Mouse (Mus musculus): ENCODE data around the gene Wipi1. TPM values are rescaled to one million over a fixed set of nuclear protein-coding genes. Genes with fewer than 3 reads are reported as not detected.

The Wipi1 gene
- polyA plus RNA-seq, 1 experiment = 71.9 TPM

DNA sequence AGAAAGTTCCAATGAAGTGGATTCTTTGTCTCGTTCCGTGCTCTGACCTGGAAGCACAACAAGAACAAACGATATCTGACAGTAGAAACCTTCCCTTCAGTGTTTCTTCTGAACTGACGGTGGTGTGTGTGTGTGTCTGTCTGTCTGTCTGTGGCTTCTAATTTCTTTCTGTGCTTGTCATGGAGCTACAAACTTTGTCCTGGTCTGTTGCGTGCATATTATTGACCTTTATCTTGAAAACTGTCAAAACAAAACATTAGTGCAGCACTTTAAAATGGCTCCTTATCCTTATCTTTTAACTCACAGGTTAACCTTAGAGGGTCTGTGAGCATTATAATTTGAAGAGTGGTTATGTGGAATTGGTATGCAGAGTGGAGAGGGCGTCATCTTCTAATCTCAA, 40.7 kb upstream of the Wipi1 start:
- peaks cover 66% of the 10 kb centered on the region for H3K79me2 ChIP-seq (ENCODE audit: control insufficient read depth, insufficient read depth)
- no peaks in the 10 kb centered on the region for H3K27me3 ChIP-seq (ENCODE audit: control insufficient read depth, insufficient read depth, insufficient read length)
- peak overlapping the region; percentile 37 for H3ac ChIP-seq (ENCODE audit: control insufficient read depth, insufficient read length)
- H3K4me3 ChIP-seq = peak overlapping the region; percentile 81
- TF ChIP-seq TCF3 (IDR thresholded peaks at IDR 0.05; ENCODE audit: insufficient read length, low read depth) = no peak
- no peak for TF ChIP-seq POLR2A (IDR thresholded peaks at IDR 0.05; ENCODE audit: insufficient read length, low read depth)
- TF ChIP-seq REST (IDR thresholded peaks at IDR 0.05; ENCODE audit: insufficient read depth, insufficient read length) = no peak
- no peak for TF ChIP-seq MAX (IDR thresholded peaks at IDR 0.05; ENCODE audit: low read depth)
- TF ChIP-seq POLR2AphosphoS2 (IDR thresholded peaks at IDR 0.05; ENCODE audit: insufficient read length, low read depth) = no peak
- TF ChIP-seq CEBPB (IDR thresholded peaks at IDR 0.05; ENCODE audit: insufficient read depth, poor library complexity, severe bottlenecking) = no peak
- TF ChIP-seq TCF12 (IDR thresholded peaks at IDR 0.05; ENCODE audit: insufficient read depth, poor library complexity, severe bottlenecking) = no peak
- no peak for TF ChIP-seq USF1 (IDR thresholded peaks at IDR 0.05; ENCODE audit: low read depth)
- peaks cover 36% of the 10 kb centered on the region for H3K36me3 ChIP-seq (ENCODE audit: control insufficient read depth, insufficient read depth)
- peak overlapping the region; percentile 93 for H3K4me2 ChIP-seq (ENCODE audit: low read depth)

- H3K4me3 ChIP-seq = peak overlapping the region; percentile 81
- H3ac ChIP-seq (ENCODE audit: control insufficient read depth, insufficient read length) = peak overlapping the region; percentile 96
- no peaks in the 10 kb centered on the region for H3K27me3 ChIP-seq (ENCODE audit: control insufficient read depth, insufficient read depth, insufficient read length)
- H3K36me3 ChIP-seq (ENCODE audit: control insufficient read depth, insufficient read depth) = peaks cover 28% of the 10 kb centered on the region
- H3K79me2 ChIP-seq (ENCODE audit: control insufficient read depth, insufficient read depth) = peaks cover 57% of the 10 kb centered on the region
- TF ChIP-seq MYOG (IDR thresholded peaks at IDR 0.05; ENCODE audit: control insufficient read depth in 1 of 3, insufficient read depth in 1 of 3, insufficient read length in 2 of 3, low read depth in 2 of 3) (no peak), TCF12 (IDR thresholded peaks at IDR 0.05; ENCODE audit: insufficient read depth, poor library complexity, severe bottlenecking) (no peak), MAX (IDR thresholded peaks at IDR 0.05; ENCODE audit: low read depth) (no peak), POLR2AphosphoS2 (IDR thresholded peaks at IDR 0.05; ENCODE audit: insufficient read length, low read depth) (no peak), CEBPB (IDR thresholded peaks at IDR 0.05; ENCODE audit: insufficient read depth, poor library complexity, severe bottlenecking) (no peak), E2F4 (IDR thresholded peaks at IDR 0.05; ENCODE audit: insufficient read depth) (no peak), USF1 (IDR thresholded peaks at IDR 0.05; ENCODE audit: low read depth) (no peak), REST (IDR thresholded peaks at IDR 0.05; ENCODE audit: insufficient read depth, insufficient read length) (no peak), POLR2A (IDR thresholded peaks at IDR 0.05; ENCODE audit: insufficient read length, low read depth) (no peak), TCF3 (IDR thresholded peaks at IDR 0.05; ENCODE audit: insufficient read length, low read depth) (no peak), MYOD1 (IDR thresholded peaks at IDR 0.05; ENCODE audit: control insufficient read depth in 1 of 3, insufficient read length in 2 of 3, low read depth in 2 of 3) (no peak), SRF (IDR thresholded peaks at IDR 0.05; ENCODE audit: control insufficient read depth, insufficient read length, low read depth) (no peak)
- H3K4me2 ChIP-seq (ENCODE audit: low read depth) = peak overlapping the region; percentile 93
Observed at GRCm38 (mm10) chr11:109651566-109652024, 39.8 kb upstream of the Wipi1 start.

DNA sequence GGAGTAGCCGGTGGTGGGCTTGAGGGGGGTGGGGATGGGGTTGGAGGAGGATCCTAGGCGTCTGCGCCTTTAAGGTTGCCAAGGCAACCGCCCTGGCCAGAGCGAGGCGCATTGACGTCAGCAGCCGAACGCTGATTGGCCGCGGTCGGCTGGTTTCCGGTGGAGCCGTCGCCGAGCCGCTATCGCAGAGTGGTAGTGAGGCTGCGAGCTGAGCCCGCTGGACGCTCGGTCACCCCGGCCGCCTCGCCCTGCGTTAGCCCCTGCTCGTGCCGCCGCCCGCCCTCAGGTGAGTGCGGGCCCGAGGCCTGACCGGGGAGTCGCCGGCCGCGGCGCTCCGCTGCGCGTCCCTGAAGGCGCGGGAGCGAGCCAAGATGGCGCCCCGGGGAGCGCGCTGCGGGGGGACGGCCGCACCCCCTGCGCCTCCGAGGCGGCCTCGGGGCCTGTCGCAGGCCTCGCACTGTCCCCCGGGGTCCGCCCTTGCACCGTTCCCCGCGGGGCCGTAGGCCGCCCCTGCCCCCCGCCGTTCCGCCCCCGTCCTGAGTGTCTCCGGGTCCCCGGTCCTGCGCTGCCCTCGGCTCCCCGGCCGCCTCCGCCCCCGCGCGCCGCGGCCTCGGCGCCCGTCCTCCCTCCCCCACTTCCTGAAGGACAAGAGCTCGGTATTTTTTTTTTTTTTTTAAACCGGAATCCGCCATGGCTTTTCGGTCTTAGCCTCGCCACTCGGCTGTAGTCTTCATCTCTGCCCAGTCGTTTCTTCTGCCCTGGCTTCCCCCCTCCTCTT, 39.2 kb upstream of the Wipi1 start:
- Histone ChIP-seq H3K27me3 (ENCODE audit: control insufficient read depth, insufficient read depth, insufficient read length) (no peaks in the 10 kb centered on the region), H3K79me2 (ENCODE audit: control insufficient read depth, insufficient read depth) (peaks cover 51% of the 10 kb centered on the region), H3K4me2 (ENCODE audit: low read depth) (peak overlapping the region; percentile 64), H3K36me3 (ENCODE audit: control insufficient read depth, insufficient read depth) (peaks cover 21% of the 10 kb centered on the region), H3K4me3 (peak overlapping the region; percentile 81), H3ac (ENCODE audit: control insufficient read depth, insufficient read length) (peak overlapping the region; percentile 96)
- TF ChIP-seq POLR2AphosphoS2 (IDR thresholded peaks at IDR 0.05; ENCODE audit: insufficient read length, low read depth) = peak; percentile 100
- TF ChIP-seq MAX (IDR thresholded peaks at IDR 0.05; ENCODE audit: low read depth) = no peak
- TF ChIP-seq MYOD1 (IDR thresholded peaks at IDR 0.05; ENCODE audit: control insufficient read depth in 1 of 3, insufficient read length in 2 of 3, low read depth in 2 of 3) = no peak
- TF ChIP-seq CEBPB (IDR thresholded peaks at IDR 0.05; ENCODE audit: insufficient read depth, poor library complexity, severe bottlenecking) = no peak
- TF ChIP-seq SRF (IDR thresholded peaks at IDR 0.05; ENCODE audit: control insufficient read depth, insufficient read length, low read depth) = no peak
- no peak for TF ChIP-seq USF1 (IDR thresholded peaks at IDR 0.05; ENCODE audit: low read depth)
- TF ChIP-seq REST (IDR thresholded peaks at IDR 0.05; ENCODE audit: insufficient read depth, insufficient read length) = no peak
- no peak for TF ChIP-seq TCF3 (IDR thresholded peaks at IDR 0.05; ENCODE audit: insufficient read length, low read depth)
- TF ChIP-seq POLR2A (IDR thresholded peaks at IDR 0.05; ENCODE audit: insufficient read length, low read depth) = peak; percentile 98
- TF ChIP-seq MYOG (IDR thresholded peaks at IDR 0.05; ENCODE audit: control insufficient read depth in 1 of 3, insufficient read depth in 1 of 3, insufficient read length in 2 of 3, low read depth in 2 of 3) = peak in 1 of 3 experiments; percentile 15
- no peak for TF ChIP-seq E2F4 (IDR thresholded peaks at IDR 0.05; ENCODE audit: insufficient read depth)
- no peak for TF ChIP-seq TCF12 (IDR thresholded peaks at IDR 0.05; ENCODE audit: insufficient read depth, poor library complexity, severe bottlenecking)

GRCm38 (mm10) chr11:109649975-109650701, 38.4 kb upstream of the Wipi1 start:
- H3K4me3 ChIP-seq = peak overlapping the region; percentile 81
- peaks cover 42% of the 10 kb centered on the region for H3K79me2 ChIP-seq (ENCODE audit: control insufficient read depth, insufficient read depth)
- H3K4me2 ChIP-seq (ENCODE audit: low read depth) = peak overlapping the region; percentile 64
- peak overlapping the region; percentile 96 for H3ac ChIP-seq (ENCODE audit: control insufficient read depth, insufficient read length)
- H3K36me3 ChIP-seq (ENCODE audit: control insufficient read depth, insufficient read depth) = peaks cover 13% of the 10 kb centered on the region
- no peaks in the 10 kb centered on the region for H3K27me3 ChIP-seq (ENCODE audit: control insufficient read depth, insufficient read depth, insufficient read length)
- TF ChIP-seq REST (IDR thresholded peaks at IDR 0.05; ENCODE audit: insufficient read depth, insufficient read length) (no peak), TCF3 (IDR thresholded peaks at IDR 0.05; ENCODE audit: insufficient read length, low read depth) (peak; percentile 79), MYOG (IDR thresholded peaks at IDR 0.05; ENCODE audit: control insufficient read depth in 1 of 3, insufficient read depth in 1 of 3, insufficient read length in 2 of 3, low read depth in 2 of 3) (peak; percentile 63 to 97 (median 94)), MYOD1 (IDR thresholded peaks at IDR 0.05; ENCODE audit: control insufficient read depth in 1 of 3, insufficient read length in 2 of 3, low read depth in 2 of 3) (peak in 2 of 3 experiments; percentile 95 to 98), USF1 (IDR thresholded peaks at IDR 0.05; ENCODE audit: low read depth) (peak; percentile 86), SRF (IDR thresholded peaks at IDR 0.05; ENCODE audit: control insufficient read depth, insufficient read length, low read depth) (no peak), E2F4 (IDR thresholded peaks at IDR 0.05; ENCODE audit: insufficient read depth) (no peak), POLR2A (IDR thresholded peaks at IDR 0.05; ENCODE audit: insufficient read length, low read depth) (peak; percentile 76), POLR2AphosphoS2 (IDR thresholded peaks at IDR 0.05; ENCODE audit: insufficient read length, low read depth) (peak; percentile 90), MAX (IDR thresholded peaks at IDR 0.05; ENCODE audit: low read depth) (no peak), TCF12 (IDR thresholded peaks at IDR 0.05; ENCODE audit: insufficient read depth, poor library complexity, severe bottlenecking) (peak; percentile 5), CEBPB (IDR thresholded peaks at IDR 0.05; ENCODE audit: insufficient read depth, poor library complexity, severe bottlenecking) (no peak)
